ENCODE assay signal across 10 mouse cellular contexts in genomic region chr12:103827661-103828372, GRCm38 (mm10). TPM values are rescaled to one million over a fixed set of nuclear protein-coding genes. Genes with fewer than 3 reads are reported as not detected.
"Had no signal": no experiment of that assay in that cellular context is flagged by ENCODE, and none has a peak within 500 bp of the region (broad histone marks: within the 10 kb centered on the region; RNA-seq: fewer than 3 reads in every experiment).

No protein-coding gene starts in this region.

RNA-seq across cellular contexts. Expression of gene Serpina1b, which starts 2.4 kb away (rescaled TPM):
- polyA plus RNA-seq: hindbrain, postnatal 0 days; inflammation-experienced regulatory T-cells, adult 6 months; limb, embryonic 10.5 days; macrophage; midbrain, embryonic 12.5 days; midbrain, embryonic 15.5 days had no signal

RNA-seq across cellular contexts. Expression of gene Serpina1a, which starts 35.5 kb away (rescaled TPM):
- polyA plus RNA-seq: hindbrain, postnatal 0 days; inflammation-experienced regulatory T-cells, adult 6 months; limb, embryonic 10.5 days; macrophage; midbrain, embryonic 12.5 days; midbrain, embryonic 15.5 days; neural tube, embryonic 12.5 days had no signal

RNA-seq across cellular contexts. Expression of gene Serpina1d, which starts 54.4 kb away (rescaled TPM):
- polyA plus RNA-seq: hindbrain, postnatal 0 days; inflammation-experienced regulatory T-cells, adult 6 months; kidney, embryonic 14.5 days; limb, embryonic 10.5 days; limb, embryonic 13.5 days; lung, embryonic 14.5 days; macrophage; midbrain, embryonic 12.5 days; midbrain, embryonic 15.5 days; neural tube, embryonic 12.5 days had no signal
